In the genomic region with DNA sequence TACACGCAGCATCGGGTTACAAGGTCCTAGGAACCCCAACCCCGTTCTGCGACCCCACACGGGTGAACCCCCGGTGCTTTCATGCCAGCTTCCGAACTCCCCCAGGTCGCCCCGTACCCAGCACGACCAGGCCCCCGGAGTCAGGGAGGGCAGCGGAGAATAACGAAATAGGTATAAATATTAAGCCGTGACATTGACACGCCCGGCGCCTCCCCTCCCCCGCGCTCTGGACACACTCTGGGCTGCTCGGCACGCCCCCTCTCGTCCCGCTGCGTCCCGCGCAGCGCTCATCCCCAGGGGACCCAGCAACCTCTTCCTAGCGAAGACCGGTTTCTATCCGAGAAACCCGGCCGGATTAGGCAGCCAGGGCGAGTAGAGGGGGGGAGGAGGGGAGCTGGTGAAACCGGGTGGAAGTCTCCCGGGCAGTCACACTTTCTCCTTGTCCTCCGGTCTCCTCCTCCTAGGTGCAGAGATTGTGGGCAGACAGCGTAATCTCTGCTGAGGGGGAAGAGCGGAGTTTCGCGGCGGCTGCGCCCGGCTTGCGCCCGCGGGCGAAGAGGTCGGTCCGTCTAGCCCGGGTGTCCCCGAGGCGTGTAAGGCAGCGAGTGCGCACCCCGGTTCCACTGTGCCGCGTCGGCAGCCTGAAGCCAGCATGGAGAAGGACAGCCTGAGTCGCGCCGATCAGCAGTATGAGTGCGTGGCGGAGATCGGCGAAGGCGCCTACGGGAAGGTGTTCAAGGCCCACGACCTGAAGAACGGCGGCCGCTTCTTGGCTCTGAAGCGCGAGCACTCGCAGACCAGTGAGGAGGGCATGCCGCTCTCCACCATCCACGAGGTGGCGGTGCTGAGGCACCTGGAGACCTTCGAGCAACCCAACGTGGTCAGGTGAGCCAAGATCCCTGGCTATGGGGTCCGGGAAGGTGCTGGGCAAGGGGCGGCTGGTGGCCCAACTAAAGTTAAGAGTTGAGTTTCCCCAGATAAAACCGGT, we compare ENCODE assay signal across 7 mouse cellular contexts.
DNase-seq lines count a peak whose midpoint lies in the region; ATAC-seq and TF ChIP-seq lines count a peak whose summit lies in the region.

No protein-coding gene starts in this region.

- peaks cover 38% of the 10 kb centered on the region for H3K27me3 ChIP-seq in E14TG2a.4 (ENCODE audit: insufficient read depth, low read length)
- H3K27me3 ChIP-seq in embryonic facial prominence, embryonic 11.5 days (ENCODE audit: control insufficient read depth, insufficient read depth, low read length): peaks cover 26% of the 10 kb centered on the region
- peaks cover 59% of the 10 kb centered on the region for H3K27me3 ChIP-seq in hindbrain, embryonic 13.5 days
- H3K27me3 ChIP-seq in limb, embryonic 11.5 days (ENCODE audit: control insufficient read depth, insufficient read depth, low read length): peaks cover 33% of the 10 kb centered on the region
- H3K27me3 ChIP-seq in stomach, embryonic 15.5 days (replicated peaks): peaks cover 31% of the 10 kb centered on the region

- peak overlapping the region; percentile 89 for H3K4me2 ChIP-seq in embryonic facial prominence, embryonic 11.5 days (ENCODE audit: low read depth, low read length)
- H3K4me2 ChIP-seq in hindbrain, embryonic 13.5 days: peak overlapping the region; percentile 90
- peak overlapping the region; percentile 85 for H3K4me2 ChIP-seq in limb, embryonic 11.5 days (ENCODE audit: low read depth, severe bottlenecking)
- H3K4me2 ChIP-seq in stomach, embryonic 15.5 days: peak overlapping the region; percentile 98

- H3K27ac ChIP-seq in embryonic facial prominence, embryonic 11.5 days (replicated peaks; ENCODE audit: low read depth, low read length): no peak overlapping the region
- H3K27ac ChIP-seq in hindbrain, embryonic 13.5 days: no peak overlapping the region
- H3K27ac ChIP-seq in limb, embryonic 11.5 days (replicated peaks; ENCODE audit: low read depth, low read length): no peak overlapping the region
- H3K27ac ChIP-seq in stomach, embryonic 15.5 days: no peak overlapping the region

- H3K4me1 ChIP-seq in E14TG2a.4 (replicated peaks; ENCODE audit: low read depth, low read length): peaks cover 21% of the 10 kb centered on the region
- peaks cover 4% of the 10 kb centered on the region; the same call in 1 of the 2 replicates for H3K4me1 ChIP-seq in embryonic facial prominence, embryonic 11.5 days (ENCODE audit: control insufficient read depth, insufficient read depth, low read length)
- peaks cover 33% of the 10 kb centered on the region for H3K4me1 ChIP-seq in hindbrain, embryonic 13.5 days (replicated peaks)
- peaks cover 6% of the 10 kb centered on the region; the same call in 1 of the 2 replicates for H3K4me1 ChIP-seq in limb, embryonic 11.5 days (ENCODE audit: control insufficient read depth, insufficient read depth, low read length)
- H3K4me1 ChIP-seq in stomach, embryonic 15.5 days: peaks cover 15% of the 10 kb centered on the region; the same call in 1 of the 2 replicates

- H3K9me3 ChIP-seq in E14TG2a.4 (ENCODE audit: low read length): peaks cover 21% of the 10 kb centered on the region
- H3K9me3 ChIP-seq in embryonic facial prominence, embryonic 11.5 days (replicated peaks; ENCODE audit: control insufficient read depth, low read length): no peaks in the 10 kb centered on the region
- H3K9me3 ChIP-seq in hindbrain, embryonic 13.5 days: no peaks in the 10 kb centered on the region
- no peaks in the 10 kb centered on the region; the same call in 1 of the 2 replicates for H3K9me3 ChIP-seq in limb, embryonic 11.5 days (ENCODE audit: control insufficient read depth, low read length)
- H3K9me3 ChIP-seq in stomach, embryonic 15.5 days: no peaks in the 10 kb centered on the region

- H3K9ac ChIP-seq in embryonic facial prominence, embryonic 11.5 days (replicated peaks; ENCODE audit: low read length): peak overlapping the region; percentile 13; the same call in 1 of the 2 replicates
- H3K9ac ChIP-seq in hindbrain, embryonic 13.5 days: peak overlapping the region; percentile 60
- peak overlapping the region; percentile 8; the same call in 1 of the 2 replicates for H3K9ac ChIP-seq in limb, embryonic 11.5 days (ENCODE audit: low read length)
- H3K9ac ChIP-seq in stomach, embryonic 15.5 days: no peak overlapping the region; the same call in 1 of the 2 replicates

- ATAC-seq in embryonic facial prominence, embryonic 11.5 days (replicated peaks; ENCODE audit: insufficient number of reproducible peaks, low FRiP score, low TSS enrichment, low read depth): peak; percentile 60
- peak; percentile 77 for ATAC-seq in hindbrain, embryonic 13.5 days (ENCODE audit: low FRiP score)
- peak; percentile 69 for ATAC-seq in limb, embryonic 11.5 days (ENCODE audit: insufficient number of reproducible peaks, low FRiP score, low TSS enrichment, low read depth)
- peak; percentile 80 for ATAC-seq in stomach, embryonic 15.5 days (ENCODE audit: insufficient read depth, low FRiP score, low read depth)

- H3K36me3 ChIP-seq in E14TG2a.4 (ENCODE audit: insufficient read depth, low read length): no peaks in the 10 kb centered on the region
- no peaks in the 10 kb centered on the region for H3K36me3 ChIP-seq in embryonic facial prominence, embryonic 11.5 days (replicated peaks; ENCODE audit: control insufficient read depth, insufficient read depth, low read depth, low read length)
- H3K36me3 ChIP-seq in hindbrain, embryonic 13.5 days: no peaks in the 10 kb centered on the region
- no peaks in the 10 kb centered on the region for H3K36me3 ChIP-seq in limb, embryonic 11.5 days (ENCODE audit: control insufficient read depth, insufficient read depth, low read length)
- no peaks in the 10 kb centered on the region for H3K36me3 ChIP-seq in stomach, embryonic 15.5 days

- H3K4me3 ChIP-seq in E14TG2a.4 (replicated peaks; ENCODE audit: low read length): peak overlapping the region; percentile 81
- H3K4me3 ChIP-seq in embryonic facial prominence, embryonic 11.5 days (ENCODE audit: low read depth, low read length): peak overlapping the region; percentile 48
- H3K4me3 ChIP-seq in hindbrain, embryonic 13.5 days: peak overlapping the region; percentile 50
- peak overlapping the region; percentile 45 for H3K4me3 ChIP-seq in limb, embryonic 11.5 days (ENCODE audit: low read depth, low read length)
- H3K4me3 ChIP-seq in stomach, embryonic 15.5 days (replicated peaks): peak overlapping the region; percentile 52

- WGBS in embryonic facial prominence, embryonic 11.5 days: under 1% methylated on average over 82 of the region's 82 CpGs
- 2% methylated on average over 82 of the region's 82 CpGs for WGBS in hindbrain, embryonic 13.5 days
- WGBS in limb, embryonic 11.5 days: under 1% methylated on average over 82 of the region's 82 CpGs
- WGBS in stomach, embryonic 15.5 days: under 1% methylated on average over 82 of the region's 82 CpGs

- TF ChIP-seq CTCF in E14TG2a.4 (conservative IDR thresholded peaks at IDR 0.05; ENCODE audit: low read length): peak; percentile 46

- DNase-seq in ZHBTc4 (ENCODE audit: low read depth, low spot score): peak; percentile 91
- peak; percentile 66 for DNase-seq in embryonic facial prominence, embryonic 11.5 days (ENCODE audit: low spot score)
- DNase-seq in limb, embryonic 11.5 days (ENCODE audit: low spot score): peak; percentile 77
- DNase-seq in mesoderm, embryonic 11.5 days (ENCODE audit: low read depth, low spot score): peak; percentile 58
